Mouse (Mus musculus) MN1 (cell line): ENCODE results near the gene Tiam2.
A peak's percentile ranks its signal among the peaks of the same experiment; 100 is the strongest.

Experiments
- DNase-seq: peaks from one replicate; pipeline ENCODE4 v3.0.0-alpha.2; 2016; ENCODE audit warnings: low spot score

Gene Tiam2

GRCm38 (mm10) chr17:3396881-3397281 is 70.5 kb downstream of the Tiam2 start:
- DNase-seq: no peak

GRCm38 (mm10) chr17:3397836-3398235 is 71.5 kb downstream of the Tiam2 start:
- no peak for DNase-seq

GRCm38 (mm10) chr17:3405350-3406073 is 79.1 kb downstream of the Tiam2 start:
- DNase-seq: no peak

- DNase-seq: no peak
Observed at GRCm38 (mm10) chr17:3407051-3407450, 80.7 kb downstream of the Tiam2 start.

GRCm38 (mm10) chr17:3410307-3410706 is 83.9 kb downstream of the Tiam2 start:
- peak; percentile 21 for DNase-seq

GRCm38 (mm10) chr17:3412771-3413170 is 86.4 kb downstream of the Tiam2 start:
- no peak for DNase-seq

GRCm38 (mm10) chr17:3415580-3415979 is 89.2 kb downstream of the Tiam2 start:
- DNase-seq: peak; percentile 42

- no peak for DNase-seq
Observed at GRCm38 (mm10) chr17:3416401-3416800, 90.0 kb downstream of the Tiam2 start.

GRCm38 (mm10) chr17:3419368-3419928 is 93.1 kb downstream of the Tiam2 start:
- peak; percentile 73 for DNase-seq

GRCm38 (mm10) chr17:3420148-3420547 is 93.8 kb downstream of the Tiam2 start:
- no peak for DNase-seq

- peak; percentile 69 for DNase-seq
Observed at GRCm38 (mm10) chr17:3423416-3423815, 97.0 kb downstream of the Tiam2 start.

- DNase-seq: no peak
Observed at GRCm38 (mm10) chr17:3428659-3429058, 102.3 kb downstream of the Tiam2 start.

- peak; percentile 88 for DNase-seq
Observed at GRCm38 (mm10) chr17:3432590-3433498, 106.5 kb downstream of the Tiam2 start.

- peak; percentile 62 for DNase-seq
Observed at GRCm38 (mm10) chr17:3433521-3434271, 107.3 kb downstream of the Tiam2 start.

GRCm38 (mm10) chr17:3435299-3435698 is 108.9 kb downstream of the Tiam2 start:
- no peak for DNase-seq

GRCm38 (mm10) chr17:3436841-3437515 is 110.6 kb downstream of the Tiam2 start:
- no peak for DNase-seq

GRCm38 (mm10) chr17:3442526-3443401 is 116.4 kb downstream of the Tiam2 start:
- DNase-seq: peak; percentile 60

- peak; percentile 83 for DNase-seq
Observed at GRCm38 (mm10) chr17:3446191-3446950, 120.0 kb downstream of the Tiam2 start.

- peak; percentile 75 for DNase-seq
Observed at GRCm38 (mm10) chr17:3448725-3449124, 122.4 kb downstream of the Tiam2 start.

GRCm38 (mm10) chr17:3451077-3451476 is 124.7 kb downstream of the Tiam2 start:
- peak; percentile 76 for DNase-seq
